Mouse (Mus musculus): ENCODE data around the gene Pcmt1.
"Not testable (repeated sequence)": the region's sequence is repeated elsewhere in the genome, so short reads cannot be mapped to it uniquely, and the experiment has no call there.

Pcmt1 gene

DNA sequence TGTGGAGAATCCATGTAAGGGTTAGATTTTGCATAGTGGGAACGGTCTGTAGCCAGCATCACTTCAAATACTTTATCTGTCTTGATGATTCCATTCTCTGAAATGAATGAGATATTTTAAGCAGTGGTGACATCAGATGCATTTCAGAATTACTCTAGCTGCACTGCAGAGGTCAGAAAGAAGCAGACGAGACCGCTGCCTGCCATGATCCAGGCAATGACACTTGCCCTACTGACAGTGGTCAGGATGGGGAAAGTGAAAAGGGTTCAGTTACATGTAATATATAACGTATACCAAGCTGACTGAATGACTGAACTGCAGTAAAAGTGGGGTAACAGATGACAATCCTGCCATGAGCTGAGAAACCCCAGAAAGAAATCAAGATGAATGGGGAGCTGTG, 31.9 kb downstream of the Pcmt1 start:
- DNase-seq (ENCODE audit: extremely low read depth, low read depth, low spot score), result no peak

DNA sequence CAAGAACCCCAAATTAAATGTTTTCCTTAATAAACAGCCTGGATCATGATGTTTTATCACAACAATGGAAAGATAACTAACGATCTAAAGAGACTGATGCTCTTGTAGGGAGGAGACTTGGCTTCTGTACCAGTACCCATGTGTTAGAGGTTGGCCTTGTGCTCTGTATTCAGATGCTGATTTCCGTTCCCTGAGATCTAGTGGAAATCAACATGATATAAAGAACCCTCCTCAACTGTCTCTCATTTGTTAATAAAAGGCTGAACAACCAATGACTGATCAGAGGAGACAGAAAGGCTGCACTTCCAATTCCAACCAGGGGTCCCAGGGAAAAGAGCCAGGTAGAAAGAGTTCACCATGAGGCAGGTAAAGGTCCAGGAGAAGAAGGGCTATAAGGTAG, 35.0 kb downstream of the Pcmt1 start:
- no peak for DNase-seq (ENCODE audit: extremely low read depth, low read depth, low spot score)

DNA sequence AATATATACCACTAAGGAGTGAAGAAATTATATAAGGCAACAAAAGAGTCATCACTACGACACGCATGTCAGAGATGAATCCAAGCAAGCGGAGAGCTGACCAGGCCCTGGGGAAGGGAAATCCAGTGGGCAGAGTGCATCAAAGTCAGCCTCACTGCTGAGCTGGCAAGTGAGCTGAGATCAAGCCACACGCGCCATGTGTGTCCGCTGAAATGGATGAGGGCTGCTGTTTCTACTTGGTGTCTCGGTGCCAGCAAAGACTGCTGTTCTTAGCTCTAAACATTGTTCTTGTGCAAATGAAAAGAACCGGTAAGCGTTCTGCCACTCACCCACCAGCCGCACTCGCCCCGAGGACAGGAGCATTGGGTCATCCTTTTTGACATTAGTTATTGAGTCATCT, 40.6 kb downstream of the Pcmt1 start:
- DNase-seq (ENCODE audit: extremely low read depth, low read depth, low spot score), result no peak

DNA sequence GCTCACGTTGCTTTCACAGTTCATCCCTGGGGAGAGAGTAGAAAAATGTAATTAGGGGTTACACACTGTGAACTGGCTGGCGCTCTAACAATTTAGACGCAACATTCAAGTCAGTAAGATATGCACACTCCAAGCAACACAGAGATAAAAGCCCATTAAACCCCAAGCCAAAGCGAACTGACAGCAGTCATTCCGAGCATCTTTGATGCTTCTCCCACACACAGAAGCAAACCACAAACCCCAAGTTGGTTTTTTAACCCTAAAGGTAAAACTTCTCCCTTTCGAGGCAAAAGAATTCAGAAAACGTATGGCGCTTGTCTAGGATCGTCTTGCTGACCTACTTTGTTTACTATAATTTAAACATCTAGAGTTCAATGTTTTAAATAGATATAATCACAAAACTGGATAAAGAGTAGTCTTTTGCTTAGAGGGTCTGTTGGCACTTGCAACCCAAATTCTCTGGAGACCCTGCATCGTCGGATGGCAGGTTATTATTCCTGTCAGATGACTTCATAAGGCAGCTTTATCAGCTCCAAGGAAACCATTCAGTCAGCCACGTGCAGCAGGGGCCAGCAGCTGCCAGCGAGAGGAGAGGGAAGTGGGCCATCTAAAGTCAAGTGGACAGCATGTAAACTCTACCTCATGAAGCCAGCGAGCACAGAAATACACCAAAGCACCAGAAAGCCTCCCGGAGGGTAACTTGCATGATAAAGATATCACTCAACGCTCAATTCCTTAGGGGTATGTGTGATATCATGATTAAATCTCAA, 49.8 kb downstream of the Pcmt1 start:
- no peak for DNase-seq (ENCODE audit: extremely low read depth, low read depth, low spot score)

DNA sequence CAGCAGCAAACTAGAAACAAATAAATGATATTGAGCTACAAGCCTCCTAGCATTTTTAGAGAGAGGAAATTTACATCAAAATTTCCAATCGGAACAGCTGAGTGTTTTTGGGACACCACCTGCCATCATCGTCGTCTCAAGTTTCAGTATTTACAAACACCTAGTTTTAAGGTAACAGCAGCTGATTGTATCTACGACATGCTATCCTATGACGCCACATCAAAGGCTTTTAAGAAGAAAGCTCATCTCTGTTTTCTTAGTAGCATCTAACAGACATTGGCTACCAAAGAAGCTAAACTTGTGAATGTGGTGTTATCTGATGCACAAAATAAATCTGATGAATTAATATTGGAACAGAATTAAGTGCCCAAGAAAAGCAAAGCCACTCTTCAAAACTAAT, 50.6 kb downstream of the Pcmt1 start:
- DNase-seq (ENCODE audit: extremely low read depth, low read depth, low spot score), result no peak

DNA sequence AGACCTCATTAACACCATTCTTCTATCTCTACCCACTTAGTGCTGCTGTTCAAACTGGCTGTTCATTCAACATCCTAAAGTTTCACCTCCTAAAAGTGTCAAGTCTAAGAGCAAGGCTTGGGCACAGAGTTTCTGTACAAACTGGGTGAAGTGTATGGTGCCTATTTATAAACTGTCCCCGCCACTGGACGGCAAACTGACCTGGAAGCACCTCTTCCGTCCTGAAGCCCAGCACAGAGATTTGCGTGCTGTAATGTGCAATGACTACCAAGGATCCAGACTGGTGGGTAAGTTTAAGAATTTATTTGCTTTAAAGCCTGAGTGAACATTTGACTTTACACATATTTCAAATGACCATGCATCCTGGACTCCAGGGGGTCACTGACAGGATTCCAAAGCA, 51.8 kb downstream of the Pcmt1 start:
- DNase-seq (ENCODE audit: extremely low read depth, low read depth, low spot score), result no peak

DNA sequence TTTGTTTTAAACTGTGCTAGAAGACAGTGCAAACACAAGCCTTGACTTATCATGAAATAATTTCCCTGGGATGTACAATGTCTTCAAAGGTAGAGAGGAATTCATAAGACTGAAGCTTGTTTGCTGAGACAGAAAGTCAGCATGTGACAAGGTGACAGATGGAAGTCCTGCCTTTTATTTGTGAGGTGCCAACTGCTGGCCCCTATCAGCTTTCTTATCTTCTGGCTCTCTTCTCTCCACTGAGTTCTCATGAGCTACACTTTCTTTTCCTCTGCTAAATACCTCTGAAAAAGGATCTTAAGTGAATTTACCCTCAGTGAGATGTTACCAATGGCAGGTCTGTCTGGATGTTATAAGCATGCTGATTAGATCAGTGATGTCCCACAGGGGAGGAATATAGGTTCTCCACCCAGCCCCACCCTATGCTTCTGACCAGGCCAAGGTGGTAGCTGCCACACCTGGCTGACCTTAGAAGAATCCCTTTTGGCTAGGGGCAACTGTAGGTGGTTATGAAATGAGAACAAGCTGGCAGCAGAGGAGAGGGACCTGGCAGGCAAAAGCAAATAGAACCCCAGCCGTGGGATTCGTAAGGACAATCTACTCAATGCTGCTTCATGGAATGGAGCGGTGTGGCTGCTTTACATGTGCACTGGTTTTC, 56.9 kb downstream of the Pcmt1 start:
- no peak for DNase-seq (ENCODE audit: extremely low read depth, low read depth, low spot score)

DNA sequence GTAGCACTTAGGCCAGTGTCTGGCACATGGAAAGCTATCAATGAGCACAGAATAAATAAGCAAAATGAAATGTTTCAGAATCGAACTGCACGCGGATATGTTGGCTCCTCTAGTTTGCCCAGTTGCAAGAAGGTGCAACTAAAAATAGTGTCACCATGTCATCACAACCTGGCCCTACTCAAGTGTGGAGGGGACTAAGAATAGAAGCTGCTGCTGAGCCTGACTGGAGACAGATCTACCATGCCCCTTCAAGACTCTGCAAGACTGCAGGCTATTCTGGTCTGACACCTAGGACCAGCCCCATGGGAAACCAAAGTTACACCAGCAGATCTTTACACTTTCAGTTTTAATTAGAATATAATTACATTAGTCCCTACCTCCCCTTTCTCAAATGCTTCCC, 58.6 kb downstream of the Pcmt1 start:
- DNase-seq (ENCODE audit: extremely low read depth, low read depth, low spot score), result no peak

DNA sequence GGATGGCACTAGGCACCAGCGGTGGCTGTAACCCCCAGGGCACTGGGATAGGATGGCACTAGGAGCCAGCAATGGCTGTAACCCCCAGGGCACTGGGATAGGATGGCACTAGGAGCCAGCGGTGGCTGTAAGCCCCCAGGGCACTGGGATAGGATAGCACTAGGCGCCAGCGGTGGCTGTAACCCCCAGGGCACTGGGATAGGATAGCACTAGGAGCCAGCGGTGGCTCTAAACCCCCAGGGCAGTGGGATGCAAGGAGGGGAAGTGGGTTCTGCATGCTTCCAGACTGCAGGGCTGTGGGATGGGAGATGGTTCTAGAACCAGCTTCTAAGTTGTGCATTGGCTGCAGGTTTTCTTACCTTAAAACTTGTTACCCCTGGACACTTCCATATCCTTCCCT, 60.2 kb downstream of the Pcmt1 start:
- DNase-seq (ENCODE audit: extremely low read depth, low read depth, low spot score), result no peak

DNA sequence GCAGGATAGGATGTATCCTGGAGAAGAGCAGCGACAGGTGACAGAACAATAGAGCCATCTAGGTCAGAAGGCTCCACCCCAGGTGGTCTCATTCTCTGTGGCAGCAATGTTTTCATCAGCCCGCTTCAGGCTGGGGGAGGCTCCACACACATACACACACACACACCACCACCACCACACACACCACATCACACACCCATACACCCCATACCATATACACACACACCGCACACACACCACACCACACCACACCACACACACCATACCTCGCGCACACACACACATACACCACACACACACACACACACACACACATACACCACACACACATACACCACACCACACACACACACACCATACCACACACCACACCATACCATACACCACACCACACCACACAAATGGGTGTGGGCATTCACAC, 61.1 kb downstream of the Pcmt1 start:
- DNase-seq (ENCODE audit: extremely low read depth, low read depth, low spot score), result no peak

DNA sequence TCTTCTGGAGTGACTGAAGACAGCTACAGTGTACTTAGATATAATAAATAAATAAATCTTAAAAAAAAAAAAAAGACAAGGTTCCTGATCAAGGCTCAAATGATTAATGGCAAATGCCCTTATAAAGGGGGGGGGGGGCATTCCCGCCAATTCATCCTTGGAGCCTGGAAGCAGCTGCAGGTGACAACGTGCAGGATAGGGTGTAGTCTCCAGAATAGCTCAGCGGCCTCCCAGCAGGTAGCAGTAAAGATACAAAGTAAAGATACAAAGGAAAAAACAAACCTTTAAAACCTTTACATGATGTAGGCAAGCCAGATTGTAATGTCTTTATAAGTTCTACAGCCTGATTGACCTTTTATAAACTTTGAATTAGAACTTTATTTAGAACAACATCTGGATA, 63.4 kb downstream of the Pcmt1 start:
- DNase-seq (ENCODE audit: extremely low read depth, low read depth, low spot score), result not testable (repeated sequence)

DNA sequence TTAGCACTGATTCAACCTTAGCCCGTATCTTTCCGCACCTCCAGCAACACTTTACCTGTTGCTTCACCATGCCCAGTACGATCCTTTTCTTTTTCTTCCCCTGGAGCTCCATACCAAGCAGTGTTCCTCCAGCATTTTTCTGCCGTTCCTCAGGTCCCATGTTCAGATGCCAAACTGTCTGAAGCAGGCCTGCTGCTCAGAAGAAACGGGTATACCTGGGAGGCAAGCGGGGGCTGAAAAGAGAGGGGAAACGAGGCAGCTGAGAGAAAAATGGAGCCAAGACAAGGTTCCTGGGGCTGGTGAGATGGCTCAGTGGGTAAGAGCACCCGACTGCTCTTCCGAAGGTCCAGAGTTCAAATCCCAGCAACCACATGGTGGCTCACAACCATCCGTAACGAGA, 63.8 kb downstream of the Pcmt1 start:
- not testable (repeated sequence) for DNase-seq (ENCODE audit: extremely low read depth, low read depth, low spot score)

DNA sequence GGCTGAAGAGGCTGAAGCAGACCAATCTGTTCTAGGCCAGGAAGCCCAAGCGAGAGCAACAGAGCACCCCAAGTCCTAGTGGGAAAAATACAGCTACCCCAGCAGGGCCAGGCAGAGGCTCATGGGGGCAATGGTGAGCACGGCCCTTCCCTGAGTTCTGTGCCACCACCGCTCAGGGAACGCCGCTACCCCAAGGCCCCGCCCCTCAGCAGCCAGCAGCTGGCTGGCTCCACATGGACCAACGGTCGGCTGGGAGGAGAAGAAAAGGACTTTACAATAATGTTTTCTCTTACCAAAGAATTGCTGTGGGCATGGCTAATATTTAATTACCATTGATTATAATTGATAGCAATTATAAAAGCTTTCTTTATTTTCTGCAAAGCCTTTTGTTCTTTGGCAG, 66.1 kb downstream of the Pcmt1 start:
- DNase-seq (ENCODE audit: extremely low read depth, low read depth, low spot score), result no peak

DNA sequence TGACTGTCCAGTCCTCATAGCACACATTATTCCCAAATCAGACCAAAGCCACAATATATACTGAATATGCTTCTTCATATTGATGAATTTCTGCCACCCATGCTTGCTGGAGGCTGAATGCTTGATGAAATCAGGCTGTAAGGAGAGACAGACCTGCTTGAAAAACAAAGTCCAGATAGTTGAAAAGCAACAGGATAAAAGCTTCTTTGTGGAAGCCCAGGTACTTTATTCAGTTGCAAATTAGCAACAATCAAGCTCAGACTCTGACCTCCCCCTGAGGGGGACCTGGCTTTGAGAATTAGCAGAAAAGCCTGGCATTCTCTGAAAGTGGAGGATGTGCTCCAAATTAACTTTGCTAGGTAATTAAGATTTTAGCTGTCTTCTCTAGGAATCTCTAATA, 68.7 kb downstream of the Pcmt1 start:
- DNase-seq (ENCODE audit: extremely low read depth, low read depth, low spot score), result not testable (repeated sequence)

DNA sequence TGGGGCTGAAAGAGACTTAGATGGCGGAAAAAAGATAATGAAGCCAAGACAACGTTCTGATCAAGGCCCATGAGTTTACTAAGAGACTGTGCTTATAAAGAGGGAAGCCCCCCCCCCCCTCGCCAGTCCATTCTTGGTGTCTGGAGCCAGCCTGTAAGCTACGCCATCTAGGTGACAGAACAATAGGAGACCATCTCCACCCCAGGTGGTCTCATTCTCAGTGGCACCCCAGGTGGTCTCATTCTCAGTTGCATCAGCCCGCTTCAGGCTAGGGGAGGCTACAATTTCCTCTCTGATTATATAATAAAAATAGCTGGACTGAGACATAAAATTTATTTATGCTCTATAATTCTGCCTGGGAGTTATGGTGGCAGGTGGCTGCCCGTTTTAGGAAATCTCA, 69.3 kb downstream of the Pcmt1 start:
- DNase-seq (ENCODE audit: extremely low read depth, low read depth, low spot score), result no peak

DNA sequence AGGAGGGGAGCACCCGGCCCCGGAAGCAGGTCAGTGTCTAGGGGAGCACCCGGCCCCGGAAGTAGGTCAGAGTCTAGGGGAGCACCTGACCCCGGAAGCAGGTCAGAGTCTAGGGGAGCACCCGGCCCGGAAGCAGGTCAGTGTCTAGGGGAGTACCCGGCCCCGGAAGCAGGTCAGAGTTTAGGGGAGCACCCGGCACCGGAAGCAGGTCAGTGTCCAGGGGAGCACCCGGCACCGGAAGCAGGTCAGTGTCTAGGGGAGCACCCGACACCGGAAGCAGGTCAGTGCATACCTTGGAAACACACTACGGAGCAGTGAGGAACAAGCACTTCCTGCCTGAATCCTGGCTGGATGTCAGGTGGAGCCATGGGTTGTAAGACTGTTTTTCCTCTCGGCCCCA, 72.3 kb downstream of the Pcmt1 start:
- no peak for DNase-seq (ENCODE audit: extremely low read depth, low read depth, low spot score)

DNA sequence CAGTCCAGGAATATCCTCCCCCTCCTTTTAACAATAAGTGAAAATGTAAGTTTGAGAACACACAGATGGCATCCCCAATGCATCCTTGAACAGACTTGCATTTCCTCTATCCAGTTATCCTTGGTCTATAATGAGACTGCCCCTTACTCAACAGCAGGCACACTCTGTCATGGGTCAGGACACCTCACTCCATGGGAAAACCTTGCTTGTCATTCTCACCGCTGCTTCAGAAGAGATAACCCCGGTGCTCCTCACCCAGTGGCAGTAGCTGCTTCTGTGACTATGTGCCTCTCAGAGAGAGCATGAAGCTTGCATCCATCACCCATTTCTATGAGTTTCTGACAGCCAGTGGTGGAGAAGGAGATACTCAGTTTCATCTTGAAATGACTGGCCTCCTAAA, 74.5 kb downstream of the Pcmt1 start:
- DNase-seq (ENCODE audit: extremely low read depth, low read depth, low spot score), result no peak

DNA sequence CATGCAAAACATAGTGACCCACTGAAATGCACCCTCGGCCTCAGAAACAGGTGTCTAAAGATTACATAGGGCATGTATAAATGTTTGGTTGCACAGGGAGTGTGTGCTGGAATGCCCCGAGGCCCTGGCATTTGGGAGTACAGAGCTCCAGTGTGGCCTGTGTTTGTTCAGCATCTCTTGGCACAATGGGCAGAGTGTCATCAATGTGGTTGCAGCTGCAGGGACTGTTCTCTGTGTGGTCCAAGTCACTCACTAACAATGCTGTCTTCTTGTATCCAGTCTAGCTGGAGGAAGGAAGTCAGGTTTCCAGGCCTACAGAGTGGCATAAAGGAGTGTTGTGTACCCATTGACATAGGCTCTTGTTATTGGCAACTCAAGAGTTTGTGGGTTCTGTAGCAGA, 75.8 kb downstream of the Pcmt1 start:
- DNase-seq (ENCODE audit: extremely low read depth, low read depth, low spot score), result no peak

DNA sequence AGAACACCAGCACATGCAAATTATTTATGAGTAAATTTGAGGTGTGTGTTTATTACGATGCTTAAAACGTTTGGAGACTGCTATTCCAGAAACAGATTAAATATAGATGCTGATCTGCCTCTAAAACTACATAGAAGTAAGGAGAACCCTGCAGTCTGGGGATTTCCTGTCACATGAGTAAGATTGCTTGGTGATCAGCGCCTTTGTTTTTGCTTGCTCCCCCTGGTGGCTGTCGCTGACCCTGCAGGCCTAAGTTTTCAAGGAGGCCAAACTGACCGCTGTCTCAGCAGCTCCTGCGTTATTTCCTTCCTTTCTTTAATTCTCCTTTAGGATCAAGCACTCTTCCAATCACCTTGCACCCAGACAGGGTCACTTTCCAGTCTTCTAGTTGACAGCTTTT, 80.3 kb downstream of the Pcmt1 start:
- DNase-seq (ENCODE audit: extremely low read depth, low read depth, low spot score), result no peak

DNA sequence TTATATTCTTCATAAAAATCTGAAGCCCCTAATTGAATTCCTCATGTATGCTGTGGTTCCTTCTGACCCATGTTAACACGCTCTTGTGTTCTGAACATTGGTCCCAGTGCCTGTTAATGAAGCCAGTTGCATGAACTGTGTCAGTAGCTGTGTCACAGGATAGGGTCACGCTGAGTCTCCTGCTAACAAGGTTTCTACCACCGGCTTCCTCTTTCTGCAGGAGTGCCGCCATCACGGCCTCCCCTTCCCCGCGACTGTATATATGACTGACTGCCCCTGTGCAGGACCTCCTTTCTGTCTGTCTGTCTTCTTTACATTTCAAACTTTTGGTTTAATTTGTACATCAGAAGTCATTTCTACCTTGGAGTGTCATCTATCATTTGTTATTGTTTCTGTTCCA, 82.8 kb downstream of the Pcmt1 start:
- no peak for DNase-seq (ENCODE audit: extremely low read depth, low read depth, low spot score)

DNA sequence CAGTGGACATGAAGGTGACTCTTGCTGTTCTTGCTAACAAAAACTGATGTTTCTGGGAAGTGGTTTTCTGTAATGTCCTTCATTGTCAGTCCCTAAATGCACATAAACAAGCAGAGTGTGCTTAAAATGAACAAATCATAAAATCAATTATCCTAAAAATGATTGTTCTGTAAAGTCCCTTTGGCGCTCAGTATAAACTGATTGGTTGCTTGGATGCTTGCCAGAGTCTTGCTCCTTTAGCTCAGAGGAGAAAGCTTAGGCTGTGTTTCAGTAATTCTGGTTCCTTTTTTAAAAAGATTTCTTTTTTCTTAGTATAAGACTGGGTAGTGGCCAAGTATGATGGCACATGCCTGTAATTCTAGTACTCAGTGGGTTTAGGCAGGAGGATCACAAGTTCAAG, 84.7 kb downstream of the Pcmt1 start:
- no peak for DNase-seq (ENCODE audit: extremely low read depth, low read depth, low spot score)

DNA sequence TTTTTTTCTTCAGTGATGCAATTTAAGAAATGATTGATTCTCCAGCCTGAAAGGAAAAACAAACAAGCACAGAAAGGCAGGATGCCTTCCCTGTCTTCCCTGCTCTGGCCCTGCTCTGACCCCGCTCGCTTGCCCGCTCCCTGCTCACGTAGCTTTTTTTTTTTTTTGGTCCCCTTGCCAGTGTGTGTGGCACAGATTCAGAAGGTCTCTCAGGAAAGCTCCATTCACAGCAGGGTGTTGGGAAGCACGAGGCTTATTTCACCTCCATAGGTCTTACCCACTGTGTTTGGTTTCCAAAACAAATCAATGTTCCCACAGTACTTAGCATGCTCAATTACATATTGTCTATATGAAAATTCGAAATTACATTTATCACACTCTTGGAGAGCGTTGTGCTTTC, 86.1 kb downstream of the Pcmt1 start:
- no peak for DNase-seq (ENCODE audit: extremely low read depth, low read depth, low spot score)

DNA sequence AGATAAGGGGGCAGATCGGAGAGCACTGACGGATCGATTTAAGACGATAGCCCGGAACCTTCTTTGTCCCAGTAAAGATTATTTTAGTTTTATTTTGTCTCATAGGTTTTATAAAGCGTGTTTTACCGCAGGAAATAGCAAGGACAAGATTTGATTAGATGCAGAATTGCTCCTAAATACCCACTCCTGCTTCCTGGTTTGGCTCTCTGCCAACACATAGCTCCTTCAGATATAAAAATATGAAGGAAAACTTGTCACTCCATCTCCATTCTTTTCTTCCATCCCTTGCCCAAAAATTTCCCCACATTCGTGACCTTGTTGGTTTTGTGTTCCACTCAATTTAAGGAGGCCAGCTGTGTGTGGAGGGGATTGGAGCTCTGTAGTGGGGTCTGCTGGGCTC, 90.1 kb downstream of the Pcmt1 start:
- no peak for DNase-seq (ENCODE audit: extremely low read depth, low read depth, low spot score)
